Mouse (Mus musculus) central nervous system, embryonic 11.5 days (tissue): ENCODE measurements around the gene Olfr987. TPM values are rescaled to one million over a fixed set of nuclear protein-coding genes. Genes with fewer than 3 reads are reported as not detected.

Experiments used
- polyA plus RNA-seq: library from polyadenylated mRNA; depleted of rRNA; stranded (reverse); fragments of >200 nt; gene quantifications from 2 replicates; pipeline ENCODE4 v1.2.3, GENCODE M21; 2012; rRNA removed

The Olfr987 gene
- not detected in 2 replicates for polyA plus RNA-seq

GRCm38 (mm10) chr2:85339215-85339614 is at the start of gene Olfr987:
Gene Olfr987, minus strand, starts transcription at chr2:85339315.

GRCm38 (mm10) chr2:85363127-85363526 is 24.0 kb upstream of the Olfr987 start, which contains the start of gene Olfr988:
Gene Olfr988, minus strand, starts transcription at chr2:85363227.

Other genes starting within 250 kb of the Olfr987 start
- gene Aplnr, start 203.1 kb downstream of the Olfr987 start, polyA plus RNA-seq = 12.0 and 23.3 TPM in 2 replicates
- 0.95 and 1.8 TPM in 2 replicates for gene Lrrc55, start 142.1 kb downstream of the Olfr987 start, polyA plus RNA-seq
- gene Olfr988, start 23.9 kb upstream of the Olfr987 start, polyA plus RNA-seq = not detected in 2 replicates
- not detected in 2 replicates for gene Olfr992, start 70.2 kb upstream of the Olfr987 start, polyA plus RNA-seq
- gene Olfr993, start 75.6 kb upstream of the Olfr987 start, polyA plus RNA-seq = not detected in 2 replicates
- gene Olfr994, start 97.1 kb upstream of the Olfr987 start, polyA plus RNA-seq = not detected in 2 replicates
- gene Olfr995, start 104.3 kb upstream of the Olfr987 start, polyA plus RNA-seq = not detected in 2 replicates
- 0.04 TPM in 2 replicates for gene 4833423E24Rik, start 179.7 kb upstream of the Olfr987 start, polyA plus RNA-seq
- gene Olfr996, start 239.9 kb upstream of the Olfr987 start, polyA plus RNA-seq = not detected in 2 replicates
- gene Olfr998, start 249.6 kb upstream of the Olfr987 start, polyA plus RNA-seq = not detected in 2 replicates